Mouse (Mus musculus) forebrain, embryonic 15.5 days (tissue): Measurements from ENCODE around the gene S100a3. TPM values are rescaled to one million over a fixed set of nuclear protein-coding genes. Genes with fewer than 3 reads are reported as not detected.

Source experiments
- ATAC-seq: fragments of 200-750 bp; cut with Nextera tagmentation; replicated peaks from 2 replicates; pipeline ENCODE4 v1.8.0; 2017; ENCODE audit warnings: mild to moderate bottlenecking, moderate TSS enrichment, moderate library complexity
- H3K27ac ChIP-seq: fragments of 300-500 bp; sonication (generic); replicated peaks from 2 replicates; pipeline ENCODE4 v1.5.1; 2015; ENCODE audit warnings: mild to moderate bottlenecking, inconsistent platforms
- H3K27me3 ChIP-seq: fragments of 300-500 bp; sonication (generic); 2 replicates; pipeline ENCODE4 v1.6.1; 2015; ENCODE audit warnings: inconsistent platforms
- H3K36me3 ChIP-seq: fragments of 300-500 bp; sonication (generic); 2 replicates; pipeline ENCODE4 v1.6.1; 2015; ENCODE audit warnings: mild to moderate bottlenecking, inconsistent platforms
- H3K4me1 ChIP-seq: fragments of 300-500 bp; sonication (generic); 2 replicates; pipeline ENCODE4 v1.6.1; 2015; ENCODE audit warnings: inconsistent platforms
- H3K4me2 ChIP-seq: fragments of 300-500 bp; sonication (generic); replicated peaks from 2 replicates; pipeline ENCODE4 v1.6.1; 2015; ENCODE audit warnings: mild to moderate bottlenecking, inconsistent platforms
- H3K4me3 ChIP-seq: fragments of 300-500 bp; sonication (generic); 2 replicates; pipeline ENCODE4 v1.5.1; 2015; ENCODE audit warnings: mild to moderate bottlenecking, inconsistent platforms
- H3K9ac ChIP-seq: fragments of 300-500 bp; sonication (generic); replicated peaks from 2 replicates; pipeline ENCODE4 v1.6.1; 2015; ENCODE audit warnings: mild to moderate bottlenecking, inconsistent platforms
- H3K9me3 ChIP-seq: fragments of 300-500 bp; sonication (generic); 2 replicates; pipeline ENCODE4 v1.6.1; 2016; ENCODE audit warnings: inconsistent platforms
- WGBS: fragments of 180-500 bp; shearing (Covaris S2); methylation state at CpG from one replicate; pipeline ENCODE4 v1.1.7; 2015; ENCODE audit warnings: mixed read lengths; 5-methylcytosine and 5-hydroxymethylcytosine counted together
- polyA plus RNA-seq: library from polyadenylated mRNA; unstranded; fragments of >200 nt; fragmentation: Nextera tagmentation; extraction: Ambion mirVana; gene quantifications from 2 replicates; pipeline ENCODE4 v1.2.1, GENCODE M21; 2015

The S100a3 gene
- polyA plus RNA-seq, 1 experiment from 2014 or later, result 0.50 TPM

DNA sequence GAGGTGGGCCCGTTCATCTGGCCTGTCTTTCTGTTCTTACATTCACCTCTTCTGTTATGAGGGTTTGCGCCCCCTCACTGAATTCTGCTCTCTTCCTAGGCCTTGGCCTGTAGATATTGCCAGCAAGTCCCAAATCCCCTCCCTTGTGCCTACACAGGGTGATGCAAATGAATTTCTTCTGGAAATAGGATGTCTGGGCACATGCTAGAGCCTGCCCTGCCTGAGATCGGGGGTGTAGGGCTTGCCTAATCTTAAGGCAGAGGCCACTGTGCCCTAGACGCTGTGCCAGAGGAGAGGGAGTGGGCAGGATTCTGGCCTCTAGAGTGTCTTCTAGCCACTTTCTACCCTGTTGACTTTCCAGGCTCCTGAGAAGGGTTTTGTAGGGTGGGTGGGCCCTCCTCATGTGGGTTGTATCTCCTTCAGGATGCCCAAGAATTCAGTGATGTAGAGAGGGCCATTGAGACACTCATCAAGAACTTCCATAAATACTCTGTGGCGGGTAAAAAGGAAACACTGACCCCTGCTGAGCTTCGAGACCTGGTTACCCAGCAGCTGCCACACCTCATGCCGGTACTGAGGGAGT, 33.0 kb upstream of the S100a3 start:
- Histone ChIP-seq H3K9me3 (no peaks in the 10 kb centered on the region), H3K4me1 (no peaks in the 10 kb centered on the region), H3K27me3 (no peaks in the 10 kb centered on the region), H3K36me3 (no peaks in the 10 kb centered on the region), H3K4me2 (no peak overlapping the region), H3K27ac (no peak overlapping the region), H3K9ac (no peak overlapping the region), H3K4me3 (no peak overlapping the region)
- ATAC-seq, result no peak
- WGBS, result 83% methylated on average over 7 of the region's 7 CpGs

GRCm38 (mm10) chr3:90531713-90532112, 28.7 kb upstream of the S100a3 start:
- H3K4me3 ChIP-seq, result no peak overlapping the region
- WGBS, result 79% methylated on average over 5 of the region's 5 CpGs
- no peak overlapping the region for H3K9ac ChIP-seq
- H3K4me1 ChIP-seq, result no peaks in the 10 kb centered on the region
- ATAC-seq, result no peak
- H3K9me3 ChIP-seq, result no peaks in the 10 kb centered on the region
- no peaks in the 10 kb centered on the region for H3K27me3 ChIP-seq
- H3K36me3 ChIP-seq, result no peaks in the 10 kb centered on the region
- no peak overlapping the region for H3K4me2 ChIP-seq
- H3K27ac ChIP-seq, result no peak overlapping the region

DNA sequence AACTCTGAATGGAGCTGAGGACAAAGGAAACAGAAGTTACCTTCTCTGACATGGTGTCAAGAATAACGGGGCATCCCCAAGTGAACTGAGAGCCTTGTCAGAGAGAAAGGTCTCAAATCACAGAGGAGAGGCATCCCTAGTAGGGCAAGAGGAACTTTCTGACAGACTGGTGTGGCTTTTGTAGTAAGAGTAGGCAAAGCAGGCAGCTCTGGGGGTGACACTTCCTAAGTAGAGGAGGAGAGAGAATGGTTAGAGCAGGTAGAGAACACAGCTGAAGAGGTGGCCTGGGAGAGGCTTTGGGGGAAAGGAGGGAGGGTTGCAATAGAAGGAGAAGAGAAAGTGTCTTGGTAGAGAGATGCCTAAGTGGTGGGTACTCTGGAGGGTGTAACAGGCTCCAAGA, 24.9 kb upstream of the S100a3 start:
- no peaks in the 10 kb centered on the region for H3K27me3 ChIP-seq
- ATAC-seq, result no peak
- 56% methylated on average over 1 of the region's 1 CpGs for WGBS
- H3K36me3 ChIP-seq, result no peaks in the 10 kb centered on the region
- no peaks in the 10 kb centered on the region for H3K9me3 ChIP-seq
- H3K9ac ChIP-seq, result no peak overlapping the region
- H3K4me3 ChIP-seq, result no peak overlapping the region
- H3K4me1 ChIP-seq, result no peaks in the 10 kb centered on the region
- no peak overlapping the region for H3K27ac ChIP-seq
- H3K4me2 ChIP-seq, result no peak overlapping the region

DNA sequence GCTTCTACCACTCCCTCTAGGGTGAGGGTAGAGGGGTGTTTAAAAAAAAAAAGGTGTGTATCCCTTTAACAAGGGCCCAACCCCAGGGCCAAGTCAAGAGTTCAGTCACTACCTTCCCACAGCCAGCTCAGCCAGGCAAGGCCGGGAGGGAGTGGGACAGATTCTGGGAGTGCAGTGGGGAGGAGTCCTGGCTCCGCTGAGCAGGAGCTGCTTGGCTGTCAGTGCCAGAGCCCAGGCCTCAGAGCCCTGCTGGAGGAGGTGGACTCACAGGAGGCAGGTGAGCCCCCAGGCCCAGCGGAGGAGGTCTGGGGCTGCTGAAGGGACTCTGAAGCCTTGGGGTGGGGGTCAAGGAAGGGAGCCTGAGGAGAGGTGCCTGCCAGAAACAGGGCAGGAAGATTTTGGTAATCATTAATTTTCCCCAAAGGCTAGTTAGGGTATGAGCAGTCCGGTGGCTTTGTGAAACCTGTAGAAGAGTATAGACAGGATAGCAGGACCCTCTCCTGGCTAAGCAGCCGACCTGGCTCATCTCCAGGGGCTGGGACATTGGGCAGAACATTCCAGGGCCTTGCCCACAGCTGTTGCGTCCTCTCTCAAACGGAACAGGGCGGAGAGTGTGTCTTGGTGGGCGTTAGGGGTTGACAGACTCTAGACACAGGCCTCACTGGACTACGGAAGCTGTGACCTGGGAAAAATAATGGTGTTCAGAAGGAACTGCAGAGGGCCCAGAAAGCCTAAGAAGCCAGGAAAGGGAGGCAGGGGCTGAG, 23.1 kb upstream of the S100a3 start, which contains the start of gene S100a16:
S100a16 (plus strand) TSS at position 114 of the 764 bp plus-strand sequence.
- Histone ChIP-seq H3K4me2 (no peak within 1 kb of the TSS), H3K4me3 (no peak within 1 kb of the TSS), H3K4me1 (peaks cover 7% of the 10 kb centered on the region), H3K27ac (no peak within 1 kb of the TSS), H3K27me3 (no peaks in the 10 kb centered on the region), H3K9ac (no peak within 1 kb of the TSS), H3K36me3 (no peaks in the 10 kb centered on the region), H3K9me3 (no peaks in the 10 kb centered on the region)
- 51% methylated on average over 10 of the region's 10 CpGs for WGBS
- ATAC-seq, result no peak

DNA sequence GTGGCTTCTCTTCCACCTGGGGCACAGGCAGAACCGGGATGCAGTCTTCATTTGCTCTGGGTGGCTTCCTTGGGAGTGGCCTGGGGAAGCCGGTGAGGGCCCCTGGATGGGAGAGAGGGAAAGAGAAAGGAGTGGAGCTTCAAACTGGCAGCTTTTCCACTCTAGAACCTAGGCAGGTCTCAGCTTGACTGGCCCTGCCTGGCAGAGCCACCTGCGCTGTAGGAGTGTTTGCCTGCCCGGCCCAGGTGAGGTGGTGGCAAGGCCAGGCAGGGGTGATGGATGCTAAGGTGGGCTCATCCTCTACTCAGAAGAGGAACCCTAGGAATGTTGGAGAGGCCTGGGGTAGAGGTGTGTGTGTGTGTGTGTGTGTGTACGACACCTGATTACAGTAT, 22.5 kb upstream of the S100a3 start:
- WGBS, result 85% methylated on average over 5 of the region's 5 CpGs
- H3K4me3 ChIP-seq, result no peak overlapping the region
- no peak overlapping the region for H3K9ac ChIP-seq
- no peaks in the 10 kb centered on the region for H3K36me3 ChIP-seq
- H3K27ac ChIP-seq, result no peak overlapping the region
- H3K4me1 ChIP-seq, result peaks cover 7% of the 10 kb centered on the region
- H3K27me3 ChIP-seq, result no peaks in the 10 kb centered on the region
- H3K4me2 ChIP-seq, result no peak overlapping the region
- H3K9me3 ChIP-seq, result no peaks in the 10 kb centered on the region
- ATAC-seq, result no peak

GRCm38 (mm10) chr3:90540904-90541303, 19.5 kb upstream of the S100a3 start:
- Histone ChIP-seq H3K4me1 (peaks cover 7% of the 10 kb centered on the region), H3K9me3 (no peaks in the 10 kb centered on the region), H3K4me2 (no peak overlapping the region), H3K4me3 (no peak overlapping the region), H3K9ac (no peak overlapping the region), H3K27ac (0 out of 2 replicates have a peak overlapping the region, but pooled peaks have one; percentile 16), H3K27me3 (no peaks in the 10 kb centered on the region), H3K36me3 (no peaks in the 10 kb centered on the region)
- ATAC-seq, result peak; percentile 78
- WGBS, result 19% methylated on average over 4 of the region's 4 CpGs

DNA sequence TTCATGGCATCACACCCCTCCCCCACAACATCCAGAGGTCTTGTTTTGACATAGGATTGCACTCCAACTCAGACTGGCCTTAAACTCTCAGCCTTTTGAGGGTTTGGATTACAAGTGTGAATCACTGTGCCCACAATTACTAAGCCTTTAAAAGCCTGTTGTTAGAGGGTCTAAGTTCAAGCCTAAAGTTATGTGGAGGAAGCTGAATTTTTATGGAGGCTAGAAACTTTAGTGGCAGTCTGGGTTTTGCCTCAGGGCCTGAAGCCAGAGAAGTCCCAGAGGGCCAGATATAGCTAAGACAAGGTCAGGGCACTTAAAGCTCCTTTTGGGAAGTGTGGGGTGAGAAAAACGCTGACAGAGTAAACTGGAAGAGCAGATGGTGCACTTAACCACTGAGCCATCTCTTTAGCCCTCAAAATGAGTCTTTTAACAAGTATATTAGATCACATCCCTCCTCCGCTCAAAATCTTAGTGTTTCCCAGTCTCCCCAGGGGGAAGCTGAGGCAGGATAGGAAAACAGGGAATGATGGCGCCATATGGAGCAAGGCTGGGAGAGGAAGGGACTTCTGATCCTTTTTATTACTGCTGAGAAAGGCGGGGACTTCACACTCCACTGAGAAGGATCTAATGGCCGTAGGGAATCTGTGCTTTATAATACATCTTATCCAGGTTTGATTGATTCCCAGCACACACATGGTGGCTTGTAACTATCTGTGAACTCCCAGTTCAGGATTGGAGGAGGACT, 10.5 kb upstream of the S100a3 start:
- no peaks in the 10 kb centered on the region for H3K27me3 ChIP-seq
- WGBS, result 77% methylated on average over 5 of the region's 5 CpGs
- ATAC-seq, result no peak

GRCm38 (mm10) chr3:90550421-90550790, 10.0 kb upstream of the S100a3 start:
- Histone ChIP-seq H3K27ac (no peak overlapping the region), H3K4me3 (no peak overlapping the region), H3K9ac (no peak overlapping the region), H3K36me3 (no peaks in the 10 kb centered on the region), H3K9me3 (no peaks in the 10 kb centered on the region), H3K4me2 (no peak overlapping the region), H3K27me3 (no peaks in the 10 kb centered on the region), H3K4me1 (no peaks in the 10 kb centered on the region)
- 91% methylated on average over 2 of the region's 2 CpGs for WGBS
- ATAC-seq, result no peak

More for the DNA sequence above, 10.5 kb upstream of the S100a3 start:
- H3K4me1 ChIP-seq, result no peaks in the 10 kb centered on the region
- H3K4me3 ChIP-seq, result no peak overlapping the region
- H3K27ac ChIP-seq, result no peak overlapping the region
- no peaks in the 10 kb centered on the region for H3K36me3 ChIP-seq
- no peak overlapping the region for H3K4me2 ChIP-seq
- no peaks in the 10 kb centered on the region for H3K9me3 ChIP-seq
- no peak overlapping the region for H3K9ac ChIP-seq

GRCm38 (mm10) chr3:90552231-90552630, 8.1 kb upstream of the S100a3 start:
- H3K27ac ChIP-seq, result no peak overlapping the region
- H3K4me1 ChIP-seq, result peaks cover 4% of the 10 kb centered on the region; the same call in 1 of the 2 replicates
- H3K4me3 ChIP-seq, result no peak overlapping the region
- H3K27me3 ChIP-seq, result no peaks in the 10 kb centered on the region
- no peaks in the 10 kb centered on the region for H3K36me3 ChIP-seq
- no peaks in the 10 kb centered on the region for H3K9me3 ChIP-seq
- H3K9ac ChIP-seq, result no peak overlapping the region
- ATAC-seq, result no peak
- H3K4me2 ChIP-seq, result no peak overlapping the region
- 76% methylated on average over 2 of the region's 2 CpGs for WGBS

DNA sequence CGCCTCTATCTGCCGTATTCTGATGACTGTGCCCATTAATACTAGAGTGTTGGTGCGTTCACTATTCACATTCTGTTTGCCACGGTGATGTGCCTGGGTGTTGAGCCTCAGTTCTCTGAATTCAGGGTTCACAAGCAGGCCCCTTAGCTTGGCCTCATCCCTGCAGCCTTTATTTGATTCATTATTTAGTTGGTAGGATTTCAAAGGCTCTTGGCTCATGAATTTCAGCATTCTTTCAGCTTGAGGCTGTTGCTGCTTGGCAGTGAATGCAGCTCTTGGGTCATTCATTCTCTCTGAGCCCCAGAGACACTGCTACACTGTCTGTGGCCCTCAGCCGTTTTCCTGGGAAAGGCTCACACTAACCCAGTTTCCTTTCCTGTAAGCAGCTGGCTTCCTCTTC, 4.4 kb upstream of the S100a3 start:
- no peak overlapping the region for H3K4me2 ChIP-seq
- no peak overlapping the region for H3K9ac ChIP-seq
- no peak overlapping the region for H3K27ac ChIP-seq
- peak; percentile 91 for ATAC-seq
- peaks cover 4% of the 10 kb centered on the region; the same call in 1 of the 2 replicates for H3K4me1 ChIP-seq
- no peaks in the 10 kb centered on the region for H3K9me3 ChIP-seq
- WGBS, result 10% methylated on average over 5 of the region's 5 CpGs
- no peak overlapping the region for H3K4me3 ChIP-seq
- H3K27me3 ChIP-seq, result no peaks in the 10 kb centered on the region
- no peaks in the 10 kb centered on the region for H3K36me3 ChIP-seq

DNA sequence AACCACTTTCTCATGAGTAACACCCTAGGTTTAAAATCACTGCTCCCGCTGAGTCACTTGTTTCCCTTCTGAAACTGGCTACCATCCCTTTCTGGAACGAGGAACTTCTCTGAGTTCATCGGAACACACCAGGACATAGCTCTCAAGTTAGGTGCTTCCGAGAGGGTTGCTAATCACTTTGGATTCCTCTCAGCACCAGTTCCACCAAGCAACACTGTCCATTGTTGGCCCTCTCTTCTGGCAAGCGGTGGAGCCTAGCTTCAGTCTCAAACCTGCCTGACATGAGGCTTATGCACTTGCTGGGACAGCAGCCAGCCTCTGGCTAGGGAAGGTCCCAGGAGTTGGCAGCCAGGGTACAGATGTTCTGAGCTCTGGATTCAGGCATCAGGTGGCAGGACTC, 14.3 kb downstream of the S100a3 start:
- Histone ChIP-seq H3K9ac (no peak overlapping the region), H3K4me3 (no peak overlapping the region), H3K27ac (no peak overlapping the region), H3K4me1 (no peaks in the 10 kb centered on the region), H3K27me3 (no peaks in the 10 kb centered on the region), H3K36me3 (no peaks in the 10 kb centered on the region), H3K9me3 (no peaks in the 10 kb centered on the region), H3K4me2 (no peak overlapping the region)
- 85% methylated on average over 5 of the region's 5 CpGs for WGBS
- ATAC-seq, result no peak

DNA sequence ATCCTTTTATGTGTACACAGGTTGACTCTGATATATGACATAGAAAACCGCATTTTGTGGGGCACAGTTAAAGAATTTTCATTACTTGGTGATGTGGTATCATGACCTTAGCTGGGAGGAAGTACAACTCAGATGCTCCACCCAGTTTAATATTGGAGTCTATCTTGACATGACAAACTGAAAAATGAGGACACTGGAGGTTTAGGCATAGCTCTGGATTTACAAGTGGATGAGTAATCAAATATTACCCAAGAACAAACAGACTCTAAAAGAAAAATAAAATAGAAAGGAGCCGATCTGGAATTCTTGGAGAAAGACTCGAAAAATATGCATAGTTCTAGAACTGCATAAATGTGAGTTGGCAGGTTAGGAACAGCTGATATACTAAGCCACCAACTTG, 14.9 kb downstream of the S100a3 start:
- Histone ChIP-seq H3K4me2 (no peak overlapping the region), H3K4me3 (no peak overlapping the region), H3K4me1 (no peaks in the 10 kb centered on the region), H3K27ac (no peak overlapping the region), H3K9ac (no peak overlapping the region), H3K9me3 (no peaks in the 10 kb centered on the region), H3K36me3 (no peaks in the 10 kb centered on the region), H3K27me3 (no peaks in the 10 kb centered on the region)
- no peak for ATAC-seq
- WGBS, result 89% methylated on average over 3 of the region's 3 CpGs
